Mouse (Mus musculus) cerebellum, adult 18-20 months (tissue): ENCODE results near the gene St6galnac3.
"Not testable (repeated sequence)": the region's sequence is repeated elsewhere in the genome, so short reads cannot be mapped to it uniquely, and the experiment has no call there.

ENCODE experiments used
- DNase-seq, 2 experiments: peaks; one replicate each; pipeline ENCODE4 v3.0.0; 2021

St6galnac3 gene

DNA sequence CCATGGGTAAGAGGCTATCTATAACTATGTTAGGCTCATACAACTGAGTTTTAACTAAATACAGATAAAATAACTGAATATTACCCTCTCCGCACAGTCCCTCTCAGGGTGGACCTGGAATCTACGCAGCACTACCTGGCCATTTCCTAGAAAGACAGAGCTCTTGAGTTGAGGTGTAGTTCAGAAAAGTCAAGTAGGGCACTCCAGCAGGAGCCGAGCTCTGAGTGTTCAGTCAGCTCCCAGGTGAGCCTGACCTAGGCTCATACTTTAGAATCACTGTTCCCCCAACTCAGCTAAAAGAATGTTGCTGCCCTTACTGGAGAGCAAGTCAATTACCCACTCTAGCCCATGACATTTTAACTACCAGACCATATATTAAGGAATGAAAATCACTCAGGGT is 324.7 kb downstream of the St6galnac3 start:
- DNase-seq: no peak

DNA sequence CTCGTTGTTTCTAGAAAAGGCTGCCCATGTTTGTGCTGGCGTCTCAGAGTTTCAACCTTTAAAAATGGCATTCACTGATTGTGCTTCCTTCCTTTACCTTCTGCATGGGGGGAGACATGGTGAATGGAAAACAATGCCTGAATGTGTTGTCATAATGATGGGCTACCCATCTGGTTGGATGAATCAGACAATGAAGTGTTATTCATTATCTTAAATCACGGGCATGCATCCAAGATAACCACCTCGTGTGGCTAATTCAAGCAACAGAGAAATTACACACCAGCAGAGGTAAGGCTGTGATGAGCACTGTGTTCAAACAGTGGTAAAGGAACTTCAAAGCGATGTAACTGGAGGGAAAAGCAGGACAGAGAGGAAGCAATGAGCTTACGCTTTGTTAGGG is 325.4 kb downstream of the St6galnac3 start:
- DNase-seq: no peak

DNA sequence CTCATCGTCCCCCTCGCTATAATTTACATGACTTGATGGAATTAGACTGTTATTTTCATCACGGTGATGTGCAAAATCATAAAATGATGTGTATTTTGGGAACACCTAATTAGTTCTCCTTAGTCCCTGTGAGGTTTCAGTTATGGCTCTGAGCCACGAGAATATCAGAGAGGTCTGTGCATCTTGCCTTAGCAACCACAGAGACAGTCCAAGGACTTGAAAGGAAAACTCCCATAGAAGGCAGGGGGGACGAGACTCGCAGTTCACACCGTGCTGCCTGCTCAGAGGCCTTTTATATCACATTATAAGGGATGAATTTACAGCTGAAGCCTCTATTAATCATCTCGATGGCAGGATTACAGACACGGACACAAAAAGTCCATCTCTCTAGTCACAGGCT is 327.2 kb downstream of the St6galnac3 start:
- no peak for DNase-seq

DNA sequence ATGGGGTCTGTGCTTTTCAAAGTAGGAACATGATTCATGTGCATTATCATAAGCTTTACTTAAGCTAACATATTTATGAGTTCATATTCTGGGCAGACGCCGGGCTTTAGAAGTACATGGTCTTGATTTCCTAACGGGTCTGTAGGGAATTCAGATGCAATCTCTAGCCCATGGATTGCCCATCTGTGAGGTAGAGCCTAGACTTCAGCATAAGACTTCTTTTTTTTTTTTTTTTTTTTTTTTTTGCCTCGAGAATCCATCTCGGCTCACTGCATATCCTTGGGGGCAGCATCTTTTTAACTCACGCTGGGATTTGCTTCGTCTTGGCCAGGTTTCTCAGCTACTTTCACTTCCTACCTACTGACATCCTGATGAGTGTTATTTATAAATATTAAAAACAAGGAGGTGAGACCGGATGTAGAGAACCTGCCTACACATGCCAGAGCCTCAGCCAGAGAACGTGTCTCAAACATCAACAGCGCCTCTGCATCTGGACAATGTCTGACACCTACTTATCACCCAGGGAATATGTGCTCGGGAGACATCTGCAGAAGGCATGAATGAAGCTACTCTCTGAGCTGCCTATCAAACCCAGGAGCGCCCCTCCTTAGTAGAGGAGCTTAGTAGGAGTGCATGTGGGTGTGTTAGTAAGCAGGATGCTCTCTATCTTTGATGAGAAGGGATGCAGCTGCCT is 328.5 kb downstream of the St6galnac3 start:
- DNase-seq: no peak

DNA sequence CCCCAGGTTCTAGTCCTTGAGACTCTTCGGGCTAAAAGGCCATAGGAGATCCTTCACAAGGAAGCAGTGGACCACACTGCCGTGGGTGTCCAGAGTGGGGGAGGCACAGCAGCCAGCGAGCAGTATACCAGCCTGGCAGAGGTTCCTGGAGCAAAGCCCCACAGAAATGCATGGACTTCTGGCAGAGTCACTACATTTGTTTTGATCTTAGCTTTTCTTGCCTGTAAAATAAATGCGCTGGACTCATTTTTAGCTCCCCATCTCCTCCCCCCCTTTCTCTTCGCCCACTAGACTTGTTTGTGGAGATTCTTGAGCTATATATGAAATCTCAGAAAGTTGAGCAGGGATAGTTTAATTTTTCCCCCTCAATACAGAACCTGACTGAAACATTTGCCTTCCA is 329.6 kb downstream of the St6galnac3 start:
- no peak for DNase-seq

DNA sequence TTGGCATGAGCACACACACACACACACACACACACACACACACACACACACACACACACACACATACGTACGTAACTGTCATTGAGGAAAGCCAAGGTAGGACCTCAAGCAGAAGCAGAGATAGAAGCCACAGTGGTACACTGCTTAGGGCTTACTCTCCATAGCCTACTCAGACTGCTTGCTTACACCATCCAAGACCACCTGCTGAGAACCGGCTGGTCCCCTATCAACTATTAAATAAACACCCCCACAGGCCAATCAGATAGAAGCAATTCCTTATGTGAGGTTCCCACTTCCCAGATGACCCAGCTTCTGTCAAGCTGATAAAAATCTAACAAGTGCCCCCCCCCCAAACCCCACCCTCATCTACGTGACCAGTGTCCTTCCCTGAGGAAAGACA is 330.2 kb downstream of the St6galnac3 start:
- peak in 1 of 2 experiments; percentile 10 for DNase-seq

DNA sequence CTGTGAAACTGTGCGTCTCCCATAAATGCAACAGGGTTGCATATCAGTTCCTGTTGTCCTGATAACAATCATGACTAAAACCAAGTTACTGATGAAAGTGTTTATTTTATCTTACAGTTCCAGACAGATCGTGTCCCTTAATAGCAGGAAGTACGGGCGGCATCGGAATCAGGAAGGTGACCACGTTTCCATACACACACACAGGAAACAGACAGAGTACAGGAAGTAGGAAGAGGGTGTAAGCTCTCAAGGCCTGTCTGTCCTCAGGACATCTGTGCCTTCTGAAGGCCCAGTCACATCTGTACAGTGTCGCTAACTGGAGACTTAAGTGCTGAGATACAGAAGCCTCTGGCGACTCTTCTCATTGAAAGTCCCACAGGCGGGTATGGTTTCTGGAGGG is 330.8 kb downstream of the St6galnac3 start:
- no peak for DNase-seq

DNA sequence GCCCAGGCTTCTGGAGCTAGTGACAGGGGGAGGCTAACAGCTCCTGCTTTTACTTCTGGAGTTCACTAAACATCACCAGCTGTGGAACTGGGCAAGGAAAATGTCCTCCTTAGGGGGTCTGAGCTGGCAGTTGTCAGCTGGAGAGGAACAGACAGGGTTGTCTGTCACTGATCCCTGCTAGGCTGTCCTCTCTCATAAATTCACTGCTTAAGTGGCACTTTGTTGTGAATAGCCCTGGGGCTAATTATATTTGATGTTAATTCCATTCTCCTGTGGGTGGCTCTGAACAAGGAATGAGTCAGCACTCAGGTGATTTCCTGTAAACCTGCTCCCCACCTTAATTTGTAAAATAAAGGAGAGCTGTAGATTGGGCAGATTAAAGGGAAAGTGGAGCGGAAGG is 333.5 kb downstream of the St6galnac3 start:
- DNase-seq: not testable (repeated sequence)

DNA sequence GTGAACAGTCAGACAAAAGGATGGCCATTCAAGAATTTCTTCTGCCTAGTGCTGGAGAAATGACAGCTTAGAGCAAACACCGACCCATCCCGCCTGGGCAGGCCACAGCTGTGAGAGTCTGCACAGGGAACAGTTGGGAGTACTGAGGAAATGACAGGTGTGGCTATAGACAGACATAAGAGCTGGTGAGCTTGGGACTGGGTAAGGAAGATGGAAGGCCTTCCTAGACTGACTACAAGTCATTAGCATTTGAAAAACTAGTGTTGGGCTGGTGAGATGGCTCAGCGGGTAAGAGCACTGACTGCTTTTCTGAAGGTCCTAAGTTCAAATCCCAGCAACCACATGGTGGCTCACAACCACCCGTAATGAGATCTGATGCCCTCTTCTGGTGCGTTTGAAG is 340.3 kb downstream of the St6galnac3 start:
- not testable (repeated sequence) for DNase-seq

DNA sequence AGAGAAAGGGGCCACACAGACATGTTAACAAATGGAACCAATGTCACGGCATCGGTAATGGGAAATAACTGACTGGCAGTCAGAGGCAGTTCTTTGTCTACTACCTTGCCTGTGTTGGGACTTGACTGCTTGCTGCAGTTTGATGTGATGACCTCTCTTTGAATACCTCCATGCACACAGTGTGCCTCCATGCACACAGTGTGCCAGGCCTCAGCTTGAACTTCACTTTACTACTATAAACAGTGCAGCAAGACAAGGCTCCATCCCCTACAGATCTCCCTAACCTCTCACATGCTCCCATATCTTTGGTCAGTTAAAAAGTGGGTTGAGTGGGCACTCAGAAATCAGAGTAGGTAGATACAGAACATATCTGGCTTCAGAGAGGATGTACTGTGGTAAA is 341.3 kb downstream of the St6galnac3 start:
- no peak for DNase-seq

DNA sequence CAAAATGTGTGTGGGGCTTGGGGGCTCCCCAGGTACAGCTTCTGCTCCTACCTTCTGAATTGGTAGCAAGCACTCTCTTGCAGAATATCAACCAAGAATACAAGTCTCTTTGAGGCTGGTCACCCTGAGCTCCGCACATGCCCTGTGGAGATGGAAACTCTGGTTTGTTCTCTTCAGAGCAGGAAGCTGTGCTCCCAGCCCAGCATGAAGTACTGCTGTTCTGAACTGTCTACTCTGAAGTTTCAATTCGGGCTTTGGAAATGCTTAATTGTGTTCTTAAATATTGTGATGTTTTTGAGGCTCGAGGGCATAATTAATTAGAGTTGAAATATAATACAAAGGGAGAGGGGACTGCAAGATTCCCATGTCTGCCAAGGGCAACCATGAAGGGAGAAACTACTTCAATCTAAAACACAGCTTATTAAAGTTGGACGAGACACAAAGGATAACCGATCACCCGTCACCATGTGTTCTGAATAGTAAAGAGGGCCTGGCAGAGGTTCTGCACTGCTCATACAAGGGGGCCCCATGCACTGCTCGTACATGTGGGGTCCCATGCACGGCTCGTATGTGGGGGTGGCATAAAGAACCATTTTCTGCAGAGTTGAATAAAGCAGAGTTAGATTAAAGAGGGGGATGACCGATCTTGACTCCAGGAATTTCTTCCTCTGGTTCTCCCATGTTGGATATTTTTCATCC is 359.8 kb downstream of the St6galnac3 start:
- no peak for DNase-seq

DNA sequence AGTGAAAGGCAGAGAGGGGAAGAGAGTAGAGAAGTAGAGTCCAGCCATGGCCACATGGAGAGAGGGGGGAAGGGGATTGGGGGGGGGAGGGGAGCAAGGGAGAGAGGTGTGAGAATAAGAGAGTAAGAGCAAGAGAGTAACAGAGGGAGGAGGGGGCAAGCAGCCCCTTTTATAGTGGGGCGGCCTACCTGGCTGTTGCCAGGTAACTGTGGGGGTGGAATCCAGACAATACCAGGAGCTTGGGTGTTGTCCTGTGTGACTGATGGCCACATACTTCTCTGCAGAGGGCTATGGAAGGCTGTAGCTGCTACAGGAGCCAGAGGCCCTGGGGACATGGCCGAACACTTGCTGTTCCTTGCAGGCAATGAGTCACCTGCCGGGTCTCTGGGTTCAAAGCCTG is 360.6 kb downstream of the St6galnac3 start:
- DNase-seq: no peak

DNA sequence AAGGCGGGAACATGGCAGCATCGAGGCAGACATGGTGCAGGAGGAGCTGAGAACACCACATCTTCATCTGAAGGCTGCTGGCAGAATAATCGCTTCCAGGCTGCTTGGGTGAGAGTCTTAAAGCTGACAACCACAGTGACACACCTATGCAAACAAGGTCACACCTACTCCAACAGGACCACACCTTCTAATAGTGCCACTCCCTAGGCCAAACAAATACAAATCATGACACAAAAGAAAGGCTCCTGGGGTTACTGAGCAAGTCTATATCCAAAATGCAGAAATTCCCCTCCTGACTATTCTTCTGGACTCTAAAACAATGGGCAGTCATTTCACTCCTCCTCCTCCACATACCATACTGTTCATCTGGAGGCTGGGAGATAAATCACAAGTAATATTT is 365.0 kb downstream of the St6galnac3 start:
- DNase-seq: no peak

DNA sequence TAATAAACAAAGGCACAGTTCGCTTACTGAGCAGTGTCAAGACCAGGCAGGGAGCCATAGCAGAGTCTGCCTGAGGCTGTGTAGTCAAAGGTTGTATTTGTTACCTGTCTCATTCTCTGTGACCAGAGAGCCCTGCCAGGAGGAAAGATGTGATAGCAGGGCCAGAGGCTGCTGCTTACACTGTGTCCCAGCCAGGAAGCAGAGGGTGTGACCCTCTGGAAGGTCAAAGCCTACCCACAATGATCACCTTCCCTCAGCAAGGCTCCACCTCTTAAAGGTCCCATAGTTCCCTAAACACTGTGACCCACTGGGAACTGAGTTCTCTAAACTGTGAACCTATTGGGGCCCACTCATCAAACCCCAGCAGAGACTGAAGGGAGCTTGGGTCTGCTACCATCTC is 368.9 kb downstream of the St6galnac3 start:
- DNase-seq: no peak

DNA sequence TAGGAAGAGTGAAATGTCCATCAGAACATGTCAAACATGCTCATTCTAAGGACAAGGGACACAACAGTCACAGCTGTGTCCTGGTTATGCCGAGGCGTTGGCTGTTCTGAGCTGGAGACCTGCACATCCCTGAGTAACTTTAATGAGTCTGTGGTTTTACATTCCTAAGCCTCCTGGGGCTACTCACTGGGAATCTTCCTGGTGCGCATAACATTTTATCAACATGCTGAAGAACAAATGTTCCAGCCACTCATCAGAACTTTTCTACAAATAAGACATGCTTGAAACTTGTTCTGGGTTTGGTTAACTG is 370.0 kb downstream of the St6galnac3 start:
- DNase-seq: no peak

DNA sequence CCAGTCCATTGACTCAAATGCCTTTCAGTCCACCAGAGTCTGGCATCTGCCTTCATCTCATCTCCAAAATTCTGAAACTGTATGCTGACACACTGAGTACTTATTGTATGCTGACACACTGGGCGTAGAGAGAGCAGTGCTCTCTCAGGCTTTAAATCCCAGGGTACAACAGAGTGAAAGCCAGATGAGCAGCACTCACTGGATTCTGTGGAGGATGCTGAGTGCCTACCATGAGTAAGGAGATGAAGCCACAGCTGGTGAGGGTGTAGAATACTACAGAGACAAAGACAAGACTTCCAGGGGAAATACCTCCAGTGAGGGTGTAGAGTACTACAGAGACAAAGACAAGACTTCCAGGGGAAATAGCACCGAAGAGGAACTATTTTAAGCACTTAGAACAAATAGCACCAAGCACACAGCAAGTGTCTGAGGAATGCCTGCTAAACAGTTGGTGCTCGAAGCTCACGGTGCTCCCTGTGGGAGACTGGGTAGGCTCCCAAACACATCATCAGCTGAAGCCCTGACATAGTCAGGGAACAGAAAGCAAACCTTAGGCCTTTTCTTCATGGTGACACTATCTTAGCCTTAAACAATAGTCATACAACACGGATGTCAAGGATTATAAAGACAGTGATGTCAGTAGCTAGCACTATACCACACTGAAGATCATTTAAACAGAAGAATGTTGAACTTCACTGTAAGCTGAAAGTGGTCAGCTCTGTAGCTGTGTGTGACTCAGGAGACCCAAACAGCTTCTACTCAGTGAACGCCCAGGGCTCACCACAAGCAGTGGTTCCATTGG is 370.6 kb downstream of the St6galnac3 start:
- no peak for DNase-seq

DNA sequence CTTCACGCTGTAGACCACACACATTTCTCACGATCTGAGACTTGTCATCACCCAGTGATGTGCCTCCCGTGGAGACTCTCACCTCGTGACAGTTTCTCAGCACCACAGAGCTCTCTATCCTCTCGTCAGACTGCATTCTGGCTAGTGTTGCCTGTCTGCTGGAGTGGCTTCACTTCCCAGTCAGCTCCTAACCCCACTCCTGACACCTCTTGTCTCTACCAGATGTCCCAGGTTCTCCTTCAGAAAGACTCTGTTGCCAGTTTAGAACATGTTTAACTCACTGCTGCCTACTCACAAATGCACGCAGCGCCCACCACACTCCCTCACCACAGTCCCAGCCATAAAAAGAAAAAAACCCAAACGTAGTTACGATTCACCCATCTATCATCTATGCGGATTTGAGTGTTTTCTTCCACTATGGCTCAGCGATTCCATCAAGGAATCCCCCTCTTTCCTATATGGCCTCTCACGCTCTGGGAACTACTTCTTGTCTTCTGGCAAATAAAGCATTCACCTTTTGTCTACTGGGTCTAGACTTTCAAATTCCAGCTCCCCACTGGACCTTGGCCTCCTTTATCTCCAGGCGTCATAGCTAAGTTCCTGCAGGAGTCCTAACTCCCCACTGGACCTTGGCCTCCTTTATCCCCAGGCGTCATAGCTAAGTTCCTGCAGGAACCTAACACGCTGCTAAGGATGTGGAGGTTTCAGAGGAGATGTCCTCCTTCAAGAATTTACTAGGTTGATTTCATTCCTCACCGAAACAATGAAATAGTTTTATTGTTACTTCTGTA is 371.5 kb downstream of the St6galnac3 start:
- DNase-seq: no peak

DNA sequence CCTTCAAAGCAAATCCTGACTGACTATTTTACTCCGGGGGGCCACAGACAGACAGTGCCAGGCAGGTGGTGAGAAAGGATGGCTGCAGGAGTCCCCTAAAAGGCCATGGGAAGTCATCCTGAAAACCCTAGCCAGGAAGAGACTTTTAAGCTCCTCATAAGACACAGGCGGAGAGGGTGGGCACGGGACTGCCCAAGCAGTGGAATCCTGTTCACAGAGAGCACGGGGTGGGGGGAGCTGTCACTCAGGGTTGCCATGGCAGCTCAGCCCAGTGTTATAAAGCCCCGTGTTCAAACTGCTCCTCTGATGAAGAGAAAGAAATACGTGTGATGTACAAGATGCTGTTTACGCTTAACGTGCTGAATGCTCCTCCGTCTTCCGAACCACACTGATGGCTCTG is 375.0 kb downstream of the St6galnac3 start:
- DNase-seq: no peak

DNA sequence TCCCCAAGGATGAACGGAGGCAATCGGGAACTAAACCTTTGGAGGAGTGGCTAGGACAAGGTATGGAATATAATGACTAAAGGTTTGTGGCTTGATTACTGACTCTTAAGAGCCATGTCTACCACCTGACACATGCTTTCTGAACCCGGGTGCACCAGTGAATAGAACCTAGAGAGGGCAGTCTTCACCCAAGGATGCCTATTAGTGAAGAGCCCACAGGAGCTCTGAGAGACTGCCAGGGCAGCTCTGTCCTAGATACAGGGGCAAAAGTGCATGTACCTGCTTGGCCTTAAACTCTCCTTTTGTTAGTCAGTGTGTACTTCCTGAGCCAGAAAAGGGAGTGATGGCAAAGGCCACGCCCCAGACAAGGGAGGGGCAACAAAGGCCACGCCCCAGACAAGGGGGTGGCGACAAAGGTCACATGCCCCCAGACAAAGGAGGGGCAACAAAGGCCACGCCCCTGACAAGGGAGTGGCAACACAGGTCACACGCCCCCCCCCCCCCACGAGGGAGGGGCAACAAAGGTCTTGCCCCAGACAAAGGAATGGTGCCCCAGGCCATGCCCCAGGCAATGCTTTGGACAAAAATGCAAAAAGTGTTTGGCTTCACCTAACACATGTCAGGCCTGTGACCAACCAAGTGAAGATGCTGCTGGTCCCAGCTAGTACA is 376.0 kb downstream of the St6galnac3 start:
- DNase-seq: no peak

DNA sequence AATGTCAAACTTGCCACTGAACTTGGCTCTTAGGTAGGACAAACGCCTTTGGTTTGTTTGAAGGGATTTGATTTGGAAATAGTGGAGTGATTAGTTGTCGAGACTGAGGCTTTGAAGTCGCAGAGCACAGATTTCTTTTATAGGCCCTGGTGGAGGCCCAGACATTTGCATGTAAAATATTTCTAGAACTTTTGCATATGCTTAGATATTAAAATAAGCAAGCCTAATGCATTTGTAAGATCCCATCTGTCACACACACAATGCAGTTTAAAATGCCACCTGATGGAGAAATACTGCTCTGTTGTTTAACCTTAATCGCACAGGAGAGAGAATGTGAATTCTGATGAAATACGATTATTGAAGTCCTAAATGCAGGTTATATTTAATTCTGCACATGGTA is 380.0 kb downstream of the St6galnac3 start:
- DNase-seq: no peak

DNA sequence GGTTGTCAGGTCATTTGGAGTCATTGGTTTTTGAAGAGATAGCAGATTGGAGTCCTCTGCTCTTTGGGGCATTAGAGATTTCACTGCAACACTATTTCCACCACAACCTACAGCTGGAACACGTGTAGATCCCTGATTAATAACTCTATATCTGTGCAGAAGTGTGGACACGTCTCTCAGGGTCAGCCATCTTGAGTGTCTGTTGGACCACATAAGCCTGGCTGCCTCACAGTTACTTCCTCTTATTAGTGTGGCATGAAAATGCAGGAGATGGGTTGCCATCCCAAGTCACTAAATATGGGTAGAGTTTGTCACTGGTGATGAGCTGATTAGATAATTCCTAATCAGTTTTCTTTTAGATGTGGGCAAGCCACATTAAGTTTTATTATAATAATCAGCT is 385.0 kb downstream of the St6galnac3 start:
- DNase-seq: no peak

DNA sequence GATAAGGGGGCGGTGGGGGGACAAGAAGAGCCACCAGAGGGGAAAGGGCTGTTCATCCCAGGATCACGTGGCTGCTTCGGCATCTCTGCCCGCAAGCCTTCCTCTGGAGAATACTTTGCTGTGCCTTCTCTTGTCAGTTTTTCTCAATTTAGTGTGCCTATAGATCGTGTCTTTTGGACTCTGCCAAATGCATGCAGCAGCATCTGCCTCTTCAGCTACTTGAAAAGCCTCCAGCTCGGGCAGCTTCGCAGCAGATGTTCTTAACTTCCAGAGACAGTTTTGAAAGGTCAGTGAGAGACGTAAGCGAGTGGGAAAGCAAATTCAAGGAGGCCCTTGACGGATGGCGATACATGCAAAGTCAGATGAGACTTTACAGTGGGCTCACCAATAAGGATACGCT is 385.9 kb downstream of the St6galnac3 start:
- no peak for DNase-seq

DNA sequence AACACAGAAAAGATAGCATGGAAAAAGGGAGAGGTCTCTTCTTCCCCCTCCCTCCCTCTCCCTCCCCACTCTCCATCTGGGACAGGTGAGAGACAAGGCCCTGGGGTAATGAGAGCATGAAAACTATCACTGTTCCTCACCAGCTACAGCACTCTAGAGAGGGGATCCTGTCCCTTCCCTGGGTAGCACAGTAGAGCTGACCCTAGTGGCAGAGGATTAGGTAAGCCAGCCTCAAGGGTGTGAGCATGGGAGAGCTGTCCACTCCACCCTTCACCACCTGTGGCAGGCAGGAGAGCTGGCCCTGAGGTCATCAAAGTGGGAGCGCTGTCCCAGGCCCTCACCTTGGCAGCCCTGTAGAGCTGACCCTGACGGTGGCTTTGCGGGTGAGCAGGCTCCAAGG is 387.2 kb downstream of the St6galnac3 start:
- no peak for DNase-seq
